Mouse (Mus musculus) v-Abl transformed pro-B cells (cell line): ENCODE results near the gene Sec22a.

Experiments
- in situ Hi-C, 2 experiments: fragments of 400-800 bp; cut with MboI; formaldehyde crosslinking; loops; one replicate each; pipeline ENCODE4 v1.15.1; 2025; ENCODE audit not compliant: unreplicated experiment in 2 of 2

The Sec22a gene

GRCm38 (mm10) chr16:35315496-35315895 lies 48.2 kb downstream of the Sec22a start:
- in situ Hi-C loops = loop anchor here in 1 of 2 experiments (5.0 kb wide), 1 partner anchor 312 kb away; no protein-coding TSS in a partner anchor

DNA sequence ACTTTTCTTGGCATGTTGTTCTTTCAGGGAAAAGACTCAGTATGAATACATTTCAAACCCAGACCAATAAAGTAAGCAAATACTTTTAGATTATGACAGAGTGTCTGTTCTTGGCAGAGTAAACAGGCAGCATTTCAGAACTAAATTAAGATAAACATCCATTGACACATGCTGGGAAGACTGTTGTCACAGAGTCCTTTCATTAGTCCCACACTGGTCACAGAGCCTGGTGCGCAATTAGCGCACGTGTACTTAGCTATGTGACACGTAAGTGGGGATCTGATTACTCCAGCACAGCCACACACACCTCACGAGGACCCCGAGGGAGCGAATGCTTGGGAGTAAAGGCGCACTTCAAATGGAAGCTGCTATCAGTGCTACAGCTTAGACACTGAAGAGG lies 52.1 kb downstream of the Sec22a start:
- in situ Hi-C loops = no loop called here

- in situ Hi-C loops = no loop called here
Measured at GRCm38 (mm10) chr16:35310551-35311110, 53.1 kb downstream of the Sec22a start.

DNA sequence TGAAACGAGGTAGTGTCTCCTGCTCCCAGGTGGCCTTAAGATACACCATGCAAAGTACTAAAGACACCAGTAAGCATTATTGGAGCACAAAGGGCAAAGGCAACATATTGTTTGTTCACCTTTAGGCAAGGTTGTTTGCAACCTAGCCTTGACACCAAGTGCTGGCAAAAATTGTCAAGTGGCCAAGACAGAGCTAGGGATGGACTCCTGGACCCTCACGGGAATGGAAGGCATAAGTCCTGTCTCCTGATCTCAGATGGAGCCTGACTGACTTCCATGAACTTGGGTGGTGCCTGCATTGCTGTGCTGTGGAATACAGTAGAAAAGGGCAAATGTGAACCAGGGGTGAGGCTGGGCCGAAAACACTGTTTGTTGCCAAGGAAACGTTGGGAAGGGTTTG lies 54.1 kb downstream of the Sec22a start:
- in situ Hi-C loops = no loop called here

DNA sequence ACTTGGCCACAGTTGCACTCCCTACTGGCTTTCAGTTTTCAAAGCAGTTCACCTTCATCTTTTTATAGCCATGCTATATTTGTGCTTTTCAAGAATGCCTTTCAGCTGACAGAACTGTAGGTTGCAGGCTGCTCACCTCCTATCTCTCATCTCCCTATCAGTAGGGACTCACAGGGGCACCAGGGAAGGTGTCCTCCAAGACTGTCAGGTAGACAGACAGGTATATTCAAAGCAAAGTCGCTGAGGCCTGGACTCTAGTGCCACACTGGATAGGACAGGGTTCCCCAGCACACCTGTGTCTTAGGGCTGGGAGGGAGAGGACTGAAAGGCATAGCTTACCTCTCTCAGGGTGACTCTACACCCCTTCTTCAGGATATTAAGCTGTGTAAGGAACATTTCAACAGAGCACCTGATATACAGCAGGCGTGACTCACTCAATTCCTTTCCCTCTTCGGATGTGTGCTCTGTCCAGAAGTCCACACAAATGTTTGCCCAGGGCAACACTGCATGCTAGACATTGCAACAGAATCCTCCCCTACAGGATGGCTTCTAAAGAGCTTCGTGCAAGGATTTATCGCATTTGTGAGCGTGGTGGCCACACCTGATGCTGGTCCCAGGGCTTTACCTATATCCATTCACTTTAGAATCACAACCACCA lies 55.1 kb downstream of the Sec22a start:
- in situ Hi-C loops = no loop called here

- in situ Hi-C loops = no loop called here
Measured at GRCm38 (mm10) chr16:35308016-35308415, 55.7 kb downstream of the Sec22a start.

GRCm38 (mm10) chr16:35307331-35307730 lies 56.4 kb downstream of the Sec22a start:
- in situ Hi-C loops = no loop called here

DNA sequence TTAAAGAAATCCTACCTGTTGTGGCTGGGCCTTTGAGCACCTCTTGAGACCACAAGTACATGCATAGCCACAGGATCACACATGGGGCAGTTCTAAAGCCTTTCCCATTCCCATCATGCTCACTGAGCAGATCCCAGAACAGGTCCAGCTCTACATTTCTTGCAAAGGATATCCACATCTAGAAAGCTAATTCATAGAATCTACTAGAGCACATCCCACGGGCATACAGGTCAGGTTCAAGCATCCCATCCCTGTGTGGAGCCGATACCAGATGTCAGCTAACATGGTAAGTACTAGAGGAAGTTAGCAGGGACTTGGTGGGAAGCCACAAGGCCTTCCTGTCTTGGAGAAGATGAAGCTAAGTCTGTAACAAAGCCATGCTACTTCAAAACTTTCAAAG lies 57.1 kb downstream of the Sec22a start:
- in situ Hi-C loops = no loop called here

GRCm38 (mm10) chr16:35305226-35305625 lies 58.5 kb downstream of the Sec22a start:
- in situ Hi-C loops = no loop called here

DNA sequence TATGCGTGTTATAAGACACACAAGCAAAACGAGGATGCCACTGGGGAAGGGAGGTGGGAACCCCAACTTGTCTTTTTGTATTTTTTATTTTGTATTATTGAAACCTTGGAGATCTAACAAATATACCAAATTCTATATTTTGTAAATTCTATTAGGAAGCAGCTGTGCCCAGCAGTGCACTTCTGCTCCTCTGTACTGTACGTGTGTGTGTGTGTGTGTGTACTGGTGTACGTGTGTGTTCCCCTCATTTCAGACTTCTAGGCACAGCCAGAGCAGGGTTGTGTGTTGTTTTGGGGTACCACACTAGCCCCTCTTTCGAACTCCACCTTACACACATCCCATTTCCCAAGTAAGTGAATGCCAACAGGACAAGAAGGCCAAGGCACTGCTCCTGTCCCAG lies 59.3 kb downstream of the Sec22a start:
- in situ Hi-C loops = no loop called here

DNA sequence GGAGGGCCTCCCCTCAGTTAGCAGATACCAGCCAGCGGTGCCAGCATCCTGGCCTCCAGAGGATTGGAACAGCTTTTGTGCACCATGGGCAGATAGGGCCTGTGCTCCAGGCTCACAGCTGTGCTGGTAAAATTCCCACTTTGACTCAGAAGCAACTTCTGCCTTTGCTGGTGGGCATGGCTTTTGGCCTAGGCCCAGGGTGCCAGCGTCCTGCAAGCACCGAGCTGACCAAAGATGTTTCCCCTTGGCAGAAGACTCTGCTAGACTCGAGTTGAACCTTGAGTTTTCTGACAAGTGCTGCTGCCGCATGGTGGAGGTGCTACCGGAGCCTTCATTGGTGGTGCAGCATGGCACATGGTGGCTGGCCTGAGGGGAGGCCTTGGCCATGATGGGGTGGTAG lies 60.0 kb downstream of the Sec22a start:
- in situ Hi-C loops = no loop called here

GRCm38 (mm10) chr16:35302441-35303280 lies 61.1 kb downstream of the Sec22a start:
- in situ Hi-C loops = no loop called here

GRCm38 (mm10) chr16:35300156-35300555 lies 63.6 kb downstream of the Sec22a start:
- in situ Hi-C loops = no loop called here

GRCm38 (mm10) chr16:35297786-35298185 lies 65.9 kb downstream of the Sec22a start:
- in situ Hi-C loops = loop anchor here in 1 of 2 experiments (25.0 kb wide), 1 partner anchor 635 kb away; no protein-coding TSS in a partner anchor

GRCm38 (mm10) chr16:35287244-35287643 lies 76.5 kb downstream of the Sec22a start:
- in situ Hi-C loops = loop anchor here in 1 of 2 experiments (25.0 kb wide), 1 partner anchor 625 kb away; no protein-coding TSS in a partner anchor

GRCm38 (mm10) chr16:35285821-35286220 lies 77.9 kb downstream of the Sec22a start:
- in situ Hi-C loops = loop anchor here in 1 of 2 experiments (25.0 kb wide), 1 partner anchor 624 kb away; no protein-coding TSS in a partner anchor

DNA sequence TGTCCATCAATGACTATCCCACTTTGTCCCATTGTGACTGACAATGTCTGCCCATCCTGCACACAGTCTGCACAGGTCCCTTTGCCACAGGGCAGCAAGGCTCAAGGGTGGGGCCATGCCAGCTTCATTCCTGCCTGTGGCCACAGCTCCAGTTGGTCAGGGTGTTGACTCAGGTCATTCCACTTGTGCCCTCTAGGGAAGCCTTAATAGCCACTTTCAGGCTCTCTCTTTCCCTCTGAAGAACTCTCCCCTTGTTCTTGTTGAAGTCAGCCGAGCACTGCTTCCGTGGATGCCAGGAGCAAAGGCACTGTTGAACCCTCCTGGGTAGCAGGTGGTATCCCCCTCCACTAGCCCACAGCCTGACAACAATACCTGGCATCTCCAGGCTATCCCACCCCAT lies 81.3 kb downstream of the Sec22a start:
- in situ Hi-C loops = loop anchor here in 1 of 2 experiments (25.0 kb wide), 1 partner anchor 620 kb away; no protein-coding TSS in a partner anchor

DNA sequence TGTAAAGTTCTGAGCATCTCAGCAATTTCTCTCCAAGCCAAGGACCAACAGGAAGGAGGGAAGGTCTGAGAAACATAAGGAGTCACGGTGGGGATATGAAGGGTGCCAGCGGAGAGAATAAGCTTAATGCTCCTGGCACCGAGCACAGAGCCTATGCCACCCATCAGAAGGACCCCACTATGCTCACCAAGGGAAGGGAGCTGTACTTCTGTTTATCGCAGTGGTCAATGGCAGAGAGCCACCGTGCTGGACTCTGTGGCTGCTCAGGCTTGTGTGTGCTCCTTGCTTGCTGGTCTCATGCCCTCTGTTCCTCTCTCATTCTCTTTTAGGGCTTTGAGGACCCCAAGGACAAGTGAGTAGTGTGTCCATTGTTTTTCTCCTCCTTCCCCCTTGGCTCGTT lies 85.6 kb downstream of the Sec22a start:
- in situ Hi-C loops = loop anchor here (10.0 to 25.0 kb wide), 3 partner anchors 223 to 616 kb away; no protein-coding TSS in a partner anchor

DNA sequence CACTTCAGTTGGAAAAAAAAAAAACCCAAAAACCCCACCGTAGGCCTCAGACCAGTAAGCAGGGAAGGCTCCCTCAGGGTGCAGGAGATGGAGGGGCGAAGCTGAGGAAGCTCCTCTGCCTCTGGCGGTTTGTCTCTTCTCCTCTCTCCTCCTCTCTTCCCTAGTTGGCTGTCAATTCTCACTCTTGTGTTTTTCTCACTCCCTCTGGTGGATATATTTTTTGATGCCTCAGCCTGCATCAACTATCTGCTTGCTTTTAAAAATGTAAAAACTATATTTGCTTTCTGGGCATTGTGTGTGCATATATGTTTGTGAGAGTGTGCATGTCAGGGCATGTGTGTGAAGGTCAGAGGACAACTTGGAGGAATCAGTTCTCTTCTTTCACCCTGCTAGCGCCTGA lies 91.3 kb downstream of the Sec22a start:
- in situ Hi-C loops = loop anchor here (10.0 to 25.0 kb wide), 4 partner anchors 218 to 610 kb away; no protein-coding TSS in a partner anchor

GRCm38 (mm10) chr16:35271572-35271971 lies 92.1 kb downstream of the Sec22a start:
- in situ Hi-C loops = loop anchor here (10.0 to 25.0 kb wide), 4 partner anchors 217 to 609 kb away; no protein-coding TSS in a partner anchor

GRCm38 (mm10) chr16:35270945-35271344 lies 92.8 kb downstream of the Sec22a start:
- in situ Hi-C loops = loop anchor here (10.0 to 25.0 kb wide), 4 partner anchors 216 to 609 kb away; no protein-coding TSS in a partner anchor
